Mouse (Mus musculus) liver, adult 2 months (tissue): ENCODE results near the gene Dcst2.

ENCODE experiments used
- CTCF ChIP-seq: fragments of 200-500 bp; IDR thresholded peaks from 2 replicates; pipeline ENCODE4 v1.5.1; 2011; ENCODE audit warnings: low read depth, low read length, control low read depth
- POLR2A ChIP-seq: fragments of 200-500 bp; IDR thresholded peaks from 2 replicates; pipeline ENCODE4 v1.6.1; 2011; ENCODE audit warnings: low read length, control low read depth; ENCODE audit not compliant: insufficient read depth; ENCODE audit errors: extremely low read depth

- TF ChIP-seq POLR2A = no peak
- TF ChIP-seq CTCF = no peak
Measured at GRCm38 (mm10) chr3:89356029-89356428, 5.7 kb upstream of the Dcst2 start.
